Mouse (Mus musculus) spleen, adult 2 months (tissue): Measurements from ENCODE around the gene 2510039O18Rik.

Source experiments
- CTCF ChIP-seq: fragments of 200-500 bp; IDR thresholded peaks from 2 replicates; pipeline ENCODE4 v1.5.1; 2011; ENCODE audit warnings: mild to moderate bottlenecking, inconsistent platforms; ENCODE audit not compliant: insufficient read depth, insufficient read length, insufficient replicate concordance; ENCODE audit errors: extremely low read depth
- POLR2A ChIP-seq: fragments of 200-500 bp; IDR thresholded peaks from 2 replicates; pipeline ENCODE4 v1.6.1; 2011; ENCODE audit warnings: low read depth, low read length, inconsistent platforms

DNA sequence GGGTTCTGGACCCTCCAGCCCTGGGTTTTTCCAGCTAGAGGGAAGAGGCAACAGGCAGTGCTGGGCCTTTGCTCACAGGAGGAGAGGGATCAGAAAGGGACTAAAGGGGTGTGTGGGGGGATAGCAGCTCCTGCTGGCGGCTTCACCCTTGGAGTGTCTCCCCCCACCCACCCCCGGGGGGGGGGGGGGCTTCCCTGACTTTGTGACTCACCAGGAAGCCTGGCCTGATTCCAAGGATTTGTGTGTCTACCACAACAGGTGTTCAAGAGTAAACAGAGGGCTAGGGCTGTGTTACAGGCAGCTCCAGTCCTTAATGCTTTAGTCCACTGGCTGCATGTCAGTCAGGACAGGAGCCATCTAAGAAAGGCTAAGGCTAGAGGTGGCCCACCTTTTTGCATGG lies 6.8 kb downstream of the 2510039O18Rik start:
- TF ChIP-seq CTCF (no peak), POLR2A (no peak)
